Mouse (Mus musculus) layer of hippocampus, adult 9-11 months (tissue): ENCODE measurements around the gene Vmn1r152.
"Not testable (repeated sequence)": the region's sequence is repeated elsewhere in the genome, so short reads cannot be mapped to it uniquely, and the experiment has no call there.

ENCODE experiments used
- DNase-seq: peaks from one replicate; pipeline ENCODE4 v3.0.0; 2022

Vmn1r152 gene

DNA sequence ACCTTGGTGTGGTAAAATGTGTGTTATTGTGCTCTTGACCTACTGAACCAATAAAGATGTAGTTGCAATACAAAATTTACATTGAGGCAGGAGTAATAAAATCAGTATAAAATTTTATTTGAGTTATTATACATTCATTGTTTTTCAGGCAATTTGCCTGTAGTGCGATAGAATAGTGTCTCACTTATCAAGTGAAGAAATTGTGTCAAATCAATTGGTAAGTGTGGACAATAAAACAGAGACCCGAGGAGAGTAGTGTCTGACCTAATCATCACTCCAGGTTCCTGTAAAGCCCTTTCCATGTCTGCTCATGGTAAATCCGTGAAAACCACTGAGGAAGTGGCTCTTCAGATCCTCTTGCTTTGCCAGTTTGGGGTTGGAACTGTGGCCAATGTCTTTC, at the start of gene Vmn1r152:
Gene Vmn1r152 (plus strand): TSS at position 301 of the 400 bp plus-strand sequence.
- DNase-seq = not testable (repeated sequence)

DNA sequence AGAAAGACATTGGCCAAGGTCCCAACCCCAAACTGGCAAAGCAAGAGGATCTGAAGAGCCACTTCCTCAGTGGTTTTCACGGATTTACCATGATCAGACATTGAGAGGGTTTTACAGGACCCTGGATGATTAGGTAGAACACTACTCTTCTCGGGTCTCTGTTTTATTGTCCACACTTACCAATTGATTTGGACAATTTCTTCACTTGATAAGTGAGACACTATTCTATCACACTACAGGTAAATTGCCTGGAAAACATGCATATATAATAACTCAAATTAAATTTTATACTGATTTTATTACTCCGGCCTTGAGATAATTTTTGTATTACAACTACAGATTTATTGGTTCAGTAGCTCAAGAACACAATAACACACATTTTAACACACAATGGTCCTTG, 23.2 kb upstream of the Vmn1r152 start, which contains the start of gene Vmn1r151:
Gene Vmn1r151 (minus strand): TSS at position 101 of the 400 bp plus-strand sequence.
- not testable (repeated sequence) for DNase-seq

DNA sequence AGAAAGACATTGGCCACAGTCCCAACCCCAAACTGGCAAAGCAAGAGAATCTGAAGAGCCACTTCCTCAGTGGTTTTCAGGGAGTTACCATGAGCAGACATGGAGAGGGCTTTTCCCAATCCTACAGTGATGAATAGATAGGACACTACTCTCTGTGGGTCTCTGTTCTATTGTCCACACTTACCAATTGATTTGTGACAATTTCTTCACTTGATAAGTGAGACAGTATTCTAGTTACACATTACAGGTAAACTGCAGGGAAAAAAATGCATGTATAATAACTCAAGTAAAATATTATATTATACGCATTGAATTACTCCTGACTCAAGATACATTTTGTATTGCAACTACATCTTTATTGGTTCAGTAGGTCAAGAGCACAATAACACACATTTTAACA, 12.0 kb downstream of the Vmn1r152 start, which contains the start of gene Gm8677:
Gene Gm8677 (minus strand): TSS at position 101 of the 400 bp plus-strand sequence.
- DNase-seq = not testable (repeated sequence)

DNA sequence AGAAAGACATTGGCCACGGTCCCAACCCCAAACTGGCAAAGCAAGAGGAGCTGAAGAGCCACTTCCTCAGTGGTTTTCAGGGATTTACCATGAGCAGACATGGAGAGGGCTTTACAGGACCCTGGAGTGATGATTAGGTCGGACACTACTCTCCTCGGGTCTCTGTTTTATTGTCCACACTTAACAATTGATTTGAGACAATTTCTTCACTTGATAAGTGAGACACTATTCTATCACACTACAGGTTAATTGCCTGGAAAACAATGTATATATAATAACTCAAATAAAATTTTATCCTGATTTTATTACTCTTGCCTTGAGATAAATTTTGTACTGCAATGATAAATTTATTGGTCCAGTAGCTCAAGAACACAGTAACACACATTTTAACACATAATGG, 42.5 kb downstream of the Vmn1r152 start, which contains the start of gene Gm4201:
Gene Gm4201 (minus strand): TSS at position 101 of the 400 bp plus-strand sequence.
- not testable (repeated sequence) for DNase-seq
